Mouse (Mus musculus): ENCODE results near the gene Sesn1. TPM values are rescaled to one million over a fixed set of nuclear protein-coding genes. Genes with fewer than 3 reads are reported as not detected.
"Not testable (repeated sequence)": the region's sequence is repeated elsewhere in the genome, so short reads cannot be mapped to it uniquely, and the experiment has no call there.

The Sesn1 gene
- total RNA-seq, 2 experiments from 2014 or later, result 37.1 to 38.6 TPM

DNA sequence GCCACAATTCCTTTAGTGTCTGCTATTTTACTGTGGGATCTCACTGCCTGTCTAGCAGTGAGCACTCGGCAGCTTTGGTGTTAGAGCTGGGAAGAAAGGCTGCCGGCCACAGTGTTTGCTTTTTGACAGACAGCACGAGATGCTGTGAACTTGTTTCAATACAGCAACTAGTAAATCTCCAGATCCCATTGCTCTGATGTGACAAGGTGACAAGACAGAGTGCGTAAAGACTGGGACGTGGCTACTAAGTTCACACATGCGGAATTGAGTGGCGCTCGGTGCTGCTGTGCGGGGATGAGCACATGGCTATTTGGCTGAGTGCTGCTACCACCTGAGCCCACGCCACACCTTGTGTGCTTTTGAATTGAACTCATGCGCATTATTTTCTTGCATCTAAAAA lies 97.7 kb downstream of the Sesn1 start:
- no peak for DNase-seq (ENCODE audit: low spot score in 2 of 2)

DNA sequence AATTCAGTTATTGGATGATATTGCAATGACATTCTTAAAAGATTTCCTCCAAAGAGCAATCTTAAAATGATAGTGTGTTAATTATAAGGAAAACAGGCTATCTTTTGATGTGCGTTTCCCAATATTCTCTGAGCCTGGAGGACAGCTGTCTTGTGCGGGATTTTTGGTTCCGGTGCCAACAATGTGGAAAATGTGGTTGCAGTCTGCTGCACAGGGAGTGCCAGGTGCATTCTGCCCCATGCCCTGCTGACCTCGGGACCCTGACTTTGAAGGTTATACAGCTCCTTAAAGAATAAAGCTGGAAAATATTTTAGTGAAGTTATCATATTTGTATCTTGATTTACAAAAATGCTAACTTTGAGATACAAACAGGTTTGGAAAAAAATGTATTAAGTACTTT lies 98.2 kb downstream of the Sesn1 start:
- DNase-seq (ENCODE audit: low spot score in 2 of 2), result no peak

DNA sequence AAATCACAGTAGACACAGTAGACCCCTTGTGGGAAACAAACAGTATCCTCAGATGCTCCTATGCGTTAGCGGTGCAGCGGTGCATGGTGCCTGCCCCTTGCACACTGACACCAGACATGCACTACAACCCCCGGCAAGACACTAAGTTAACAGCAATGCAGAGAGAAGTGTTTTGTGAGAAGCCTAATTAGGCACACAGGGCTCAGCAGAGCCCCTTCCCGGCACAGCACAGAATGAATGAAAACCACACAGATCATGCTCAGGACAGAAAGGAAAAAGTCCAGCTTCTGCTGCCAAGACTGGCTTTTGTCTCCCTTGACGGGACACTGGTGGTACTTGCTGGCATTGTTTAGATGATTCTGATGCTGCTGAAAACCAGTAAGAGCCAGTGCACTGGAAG lies 99.2 kb downstream of the Sesn1 start:
- DNase-seq (ENCODE audit: low spot score in 2 of 2), result no peak

- no peak for DNase-seq (ENCODE audit: low spot score in 2 of 2)
Measured at GRCm38 (mm10) chr10:41912290-41912994, 102.7 kb downstream of the Sesn1 start.

DNA sequence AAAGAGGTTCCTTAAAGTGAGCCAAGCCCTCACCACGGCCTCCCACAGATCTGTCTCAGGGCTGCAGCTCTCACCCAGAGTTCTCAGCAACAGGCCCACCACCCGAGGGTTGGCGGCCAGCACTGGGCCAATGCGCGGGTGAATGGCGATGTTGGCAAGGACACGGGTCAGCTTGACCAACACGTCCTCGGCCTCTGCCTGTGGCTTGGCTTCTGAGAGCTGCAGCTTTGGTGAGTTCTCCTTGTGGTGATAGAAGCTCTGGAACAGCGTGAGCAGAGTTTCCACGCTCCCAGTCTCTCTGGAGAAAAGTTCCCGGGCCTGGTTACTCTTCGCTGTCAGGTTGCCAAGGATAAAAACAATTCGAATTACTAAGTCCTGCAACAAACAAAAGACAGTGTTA lies 117.0 kb downstream of the Sesn1 start:
- DNase-seq (ENCODE audit: low spot score in 2 of 2), result peak in 1 of 2 experiments; percentile 49

GRCm38 (mm10) chr10:41930966-41931365 lies 121.2 kb downstream of the Sesn1 start:
- no peak for DNase-seq (ENCODE audit: low spot score in 2 of 2)

GRCm38 (mm10) chr10:41931962-41932361 lies 122.2 kb downstream of the Sesn1 start:
- DNase-seq (ENCODE audit: low spot score in 2 of 2), result peak; percentile 77 to 91

DNA sequence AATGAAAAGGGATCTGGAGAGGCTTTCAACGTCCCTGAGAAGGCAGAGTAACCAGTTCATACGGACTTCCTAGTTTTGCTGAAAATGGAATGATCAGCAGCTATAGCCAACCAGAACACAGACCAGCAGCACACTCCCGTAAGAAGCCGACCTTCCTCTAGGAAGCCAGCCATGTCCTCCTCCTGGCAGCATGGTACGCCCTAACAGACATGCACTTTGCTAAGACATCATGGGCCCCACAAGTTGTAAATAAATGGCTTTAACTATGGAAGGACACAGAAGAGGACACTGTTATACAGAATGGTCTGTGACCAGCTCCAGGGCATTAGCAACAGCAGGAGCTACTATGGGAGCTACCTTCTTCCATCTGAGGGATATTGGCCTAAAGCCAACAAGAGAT lies 123.2 kb downstream of the Sesn1 start:
- no peak for DNase-seq (ENCODE audit: low spot score in 2 of 2)

DNA sequence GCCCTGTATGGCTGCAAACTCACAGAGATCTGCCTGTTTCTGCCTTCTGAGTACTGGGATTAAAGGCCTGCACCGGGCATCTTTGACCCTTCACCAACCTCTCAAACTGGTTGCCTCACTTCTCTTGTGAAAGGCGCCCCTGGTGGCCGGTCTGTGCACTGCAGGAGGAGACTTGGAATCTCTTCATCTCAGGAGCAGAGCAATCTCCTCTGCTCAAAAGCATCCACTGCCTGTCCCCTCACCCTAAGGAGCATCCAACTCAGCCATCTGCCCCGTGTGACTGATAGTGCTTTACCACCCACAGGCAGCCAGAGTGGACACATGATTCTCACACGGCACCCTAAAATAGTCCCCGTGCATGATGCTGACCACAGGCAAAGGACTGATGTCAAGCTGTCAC lies 123.8 kb downstream of the Sesn1 start:
- peak in 1 of 2 experiments; percentile 41 for DNase-seq (ENCODE audit: low spot score in 2 of 2)

DNA sequence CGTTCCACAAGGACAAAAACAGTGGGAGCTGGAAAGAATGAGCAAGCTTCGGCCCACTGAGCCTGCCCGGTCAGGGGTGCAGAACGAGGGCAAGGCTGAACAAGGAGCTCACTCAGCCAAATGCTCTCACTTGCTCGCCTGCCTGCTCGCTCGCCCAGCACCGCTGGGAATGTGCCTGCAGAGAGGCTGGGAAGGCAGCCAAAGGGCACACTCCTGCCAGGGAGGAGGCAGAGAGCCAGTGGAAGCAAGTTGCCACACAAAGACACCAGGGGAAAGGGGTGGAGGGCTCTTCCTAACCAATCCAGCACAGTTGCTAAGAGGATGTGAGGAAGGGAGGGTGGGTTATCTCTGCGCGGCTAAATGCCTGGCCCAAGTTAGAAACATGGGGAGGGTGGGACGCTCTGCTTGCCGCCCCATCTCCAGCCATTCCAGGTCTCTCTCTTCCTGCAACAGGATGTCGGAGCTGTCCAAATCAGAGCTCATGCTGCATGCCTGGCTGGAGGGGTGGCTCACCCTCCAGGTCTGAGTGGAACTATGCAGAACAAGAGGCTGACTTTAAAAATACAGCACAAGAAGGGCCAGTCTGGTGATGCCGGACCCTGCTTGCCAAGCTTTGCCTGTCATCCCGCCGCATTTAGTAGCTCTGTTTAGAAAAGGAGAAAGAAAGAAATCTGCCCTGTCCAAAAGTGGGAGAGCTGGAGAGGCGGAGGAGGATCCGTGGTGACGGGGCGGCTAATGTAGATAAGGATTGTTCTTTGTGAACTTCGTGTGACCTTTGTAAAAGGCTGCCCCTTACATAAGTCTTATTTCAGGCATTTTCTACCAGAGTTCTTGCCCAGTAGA lies 125.1 kb downstream of the Sesn1 start:
- DNase-seq (ENCODE audit: low spot score in 2 of 2), result peak; percentile 85 to 94

DNA sequence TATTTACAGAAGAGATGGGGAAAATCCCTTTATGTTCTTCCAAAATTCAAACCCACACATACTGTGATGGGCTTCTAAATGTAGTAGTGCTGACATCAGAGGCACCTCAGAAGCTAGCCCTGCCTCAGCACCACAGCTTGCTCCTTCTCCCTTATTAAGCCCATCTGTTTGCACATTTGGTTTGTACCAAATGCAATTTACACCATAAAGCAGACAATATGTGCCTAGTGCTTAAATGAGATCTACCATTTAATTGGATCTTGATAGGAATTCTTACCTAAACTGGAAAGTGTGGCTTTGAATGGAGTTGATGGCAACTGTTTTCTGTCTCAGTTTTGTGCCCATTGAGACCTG lies 125.7 kb downstream of the Sesn1 start:
- DNase-seq (ENCODE audit: low spot score in 2 of 2), result peak in 1 of 2 experiments; percentile 72

GRCm38 (mm10) chr10:41936100-41936499 lies 126.4 kb downstream of the Sesn1 start:
- peak; percentile 47 to 51 for DNase-seq (ENCODE audit: low spot score in 2 of 2)

GRCm38 (mm10) chr10:41937176-41937575 lies 127.4 kb downstream of the Sesn1 start:
- no peak for DNase-seq (ENCODE audit: low spot score in 2 of 2)

DNA sequence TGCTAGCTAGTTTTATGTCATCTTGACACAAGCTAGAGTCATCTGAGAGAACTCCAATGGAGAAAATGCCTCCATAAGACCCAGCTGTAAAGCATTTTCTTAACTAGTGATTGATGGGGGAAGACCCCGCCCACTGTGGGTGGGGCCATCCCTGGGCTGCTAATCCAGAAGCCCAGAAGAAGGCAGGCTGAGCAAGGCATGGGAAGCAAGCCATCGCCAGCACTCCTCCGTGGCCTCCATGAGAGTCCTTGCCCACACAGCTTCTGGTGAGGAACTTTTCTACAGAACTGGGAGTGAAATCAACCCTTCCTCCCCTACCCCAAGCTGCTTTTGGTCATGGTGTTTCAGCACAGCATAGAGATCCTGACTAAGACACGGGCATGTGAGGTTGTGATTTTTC lies 129.4 kb downstream of the Sesn1 start:
- no peak for DNase-seq (ENCODE audit: low spot score in 2 of 2)

- DNase-seq (ENCODE audit: low spot score in 2 of 2), result not testable (repeated sequence)
Measured at GRCm38 (mm10) chr10:41952354-41952753, 142.6 kb downstream of the Sesn1 start.

DNA sequence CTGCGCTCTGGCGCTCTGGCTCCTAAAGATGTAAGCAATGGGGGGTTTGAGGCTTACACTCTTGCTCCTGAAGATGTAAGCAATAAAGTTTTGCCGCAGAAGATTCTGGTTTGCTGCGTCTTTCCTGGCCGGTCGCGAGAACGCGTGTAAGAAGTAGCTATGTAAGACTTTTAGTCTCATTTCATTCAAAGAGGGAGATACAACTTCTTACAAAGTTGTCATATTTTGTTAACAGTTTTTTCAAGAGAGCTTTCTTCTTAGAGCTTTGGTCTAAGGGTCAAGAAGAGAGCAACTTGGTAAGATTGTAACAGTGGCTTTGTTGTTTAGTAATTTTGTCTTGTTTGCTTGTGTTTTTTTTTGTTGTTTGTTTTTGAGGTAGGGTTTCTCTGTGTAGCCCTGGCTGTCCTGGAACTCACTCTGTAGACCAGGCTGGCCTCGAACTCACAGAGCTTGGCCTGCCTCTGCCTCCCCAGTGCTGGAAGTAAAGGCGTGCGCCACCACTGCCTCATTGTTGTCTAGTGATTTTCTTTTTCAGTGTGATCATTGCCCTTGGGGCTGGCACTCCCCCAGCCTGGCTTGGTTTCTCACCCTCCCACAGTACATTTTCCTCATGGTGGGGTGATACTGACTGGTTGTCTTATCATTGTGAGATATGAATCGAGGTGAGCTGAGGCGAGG lies 143.3 kb downstream of the Sesn1 start:
- no peak for DNase-seq (ENCODE audit: low spot score in 2 of 2)

DNA sequence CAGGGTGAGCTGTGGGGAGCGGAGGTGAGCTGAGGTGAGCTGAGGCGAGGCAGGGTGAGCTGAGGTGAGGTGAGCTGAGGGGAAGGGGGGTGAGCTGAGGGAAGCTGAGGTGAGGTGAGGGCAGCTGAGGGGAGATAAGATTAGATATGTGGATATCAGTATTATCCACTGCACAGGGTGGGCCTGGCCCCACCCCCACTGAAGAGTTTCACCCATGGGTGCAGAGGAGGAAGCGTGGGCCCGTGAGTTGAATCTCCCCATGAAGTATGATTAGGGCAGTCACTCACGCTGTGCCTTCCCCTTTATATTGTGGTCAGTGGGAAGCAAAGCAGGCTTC lies 143.8 kb downstream of the Sesn1 start:
- DNase-seq (ENCODE audit: low spot score in 2 of 2), result no peak

DNA sequence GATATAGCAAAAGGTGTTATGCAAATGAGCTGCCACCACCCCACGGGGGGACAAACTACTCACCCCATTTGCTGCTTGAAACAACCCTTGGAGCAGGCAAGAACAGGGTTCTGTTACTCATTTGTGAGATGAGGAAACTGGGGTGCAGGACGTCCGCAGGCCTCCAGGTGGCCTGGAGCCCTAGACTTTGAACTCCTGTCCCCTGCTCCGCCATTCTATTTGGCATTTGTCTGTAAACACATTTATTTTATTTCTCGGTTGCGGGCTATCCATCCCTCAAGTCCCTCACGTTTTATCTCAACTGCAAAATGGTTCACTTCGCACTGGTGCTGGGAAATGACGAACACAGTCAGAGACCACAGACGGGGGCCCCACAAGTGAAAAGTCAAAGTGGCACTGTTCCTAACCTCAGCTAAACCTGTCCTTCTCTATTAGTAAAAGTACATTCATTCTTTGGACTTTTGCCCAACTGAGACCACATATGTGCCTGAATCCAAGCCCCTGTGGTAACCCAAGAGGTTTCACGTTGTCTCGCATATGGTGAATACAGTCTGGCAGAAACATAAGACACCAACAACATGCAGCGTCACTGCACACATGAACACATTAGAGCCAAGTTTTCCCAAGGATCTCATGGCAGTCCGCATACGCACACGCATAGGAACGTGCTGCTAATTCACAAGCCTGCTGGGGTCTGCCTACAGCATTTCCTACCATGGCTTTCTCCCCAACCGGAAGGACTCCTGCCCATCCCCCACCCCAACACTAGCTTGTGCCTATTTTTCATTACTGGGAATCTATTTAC lies 147.9 kb downstream of the Sesn1 start:
- DNase-seq (ENCODE audit: low spot score in 2 of 2), result no peak

Measured in layer of hippocampus, postnatal 14 days (tissue).